Mouse (Mus musculus): ENCODE results near the gene Pip4k2c. TPM values are rescaled to one million over a fixed set of nuclear protein-coding genes. Genes with fewer than 3 reads are reported as not detected.

Pip4k2c gene
- 8.8 TPM for polyA plus RNA-seq (2014; fragmentation: Illumina TruSeq; extraction: RNeasy Lipid Tissue Mini Kit (QIAGEN cat#74804); ENCODE audit: low replicate concordance)

DNA sequence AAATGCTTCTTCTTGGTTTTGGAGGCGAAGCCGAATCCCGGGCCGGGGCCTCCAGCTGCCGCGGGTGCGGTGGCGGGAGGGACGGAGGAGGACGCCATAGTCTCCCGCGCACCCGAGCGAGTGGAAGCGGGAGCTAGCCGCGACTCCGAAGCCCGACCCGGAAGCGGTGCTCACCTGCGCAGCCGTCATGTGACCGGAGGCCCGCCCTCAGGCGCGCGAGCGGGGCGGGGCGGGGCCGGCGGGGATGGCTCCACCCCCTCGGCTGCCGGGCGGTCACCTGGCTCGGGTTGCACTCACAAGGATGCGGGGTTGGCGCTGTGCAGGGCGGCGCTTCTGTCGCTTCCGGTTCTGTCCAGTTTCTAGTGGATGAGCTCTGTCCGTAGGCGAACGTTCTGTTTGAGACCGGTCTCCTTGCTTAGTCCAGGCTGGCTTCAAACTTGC is at the start of gene Pip4k2c:
TSS of gene Pip4k2c (minus strand) at position 172 of the 441 bp plus-strand sequence.

DNA sequence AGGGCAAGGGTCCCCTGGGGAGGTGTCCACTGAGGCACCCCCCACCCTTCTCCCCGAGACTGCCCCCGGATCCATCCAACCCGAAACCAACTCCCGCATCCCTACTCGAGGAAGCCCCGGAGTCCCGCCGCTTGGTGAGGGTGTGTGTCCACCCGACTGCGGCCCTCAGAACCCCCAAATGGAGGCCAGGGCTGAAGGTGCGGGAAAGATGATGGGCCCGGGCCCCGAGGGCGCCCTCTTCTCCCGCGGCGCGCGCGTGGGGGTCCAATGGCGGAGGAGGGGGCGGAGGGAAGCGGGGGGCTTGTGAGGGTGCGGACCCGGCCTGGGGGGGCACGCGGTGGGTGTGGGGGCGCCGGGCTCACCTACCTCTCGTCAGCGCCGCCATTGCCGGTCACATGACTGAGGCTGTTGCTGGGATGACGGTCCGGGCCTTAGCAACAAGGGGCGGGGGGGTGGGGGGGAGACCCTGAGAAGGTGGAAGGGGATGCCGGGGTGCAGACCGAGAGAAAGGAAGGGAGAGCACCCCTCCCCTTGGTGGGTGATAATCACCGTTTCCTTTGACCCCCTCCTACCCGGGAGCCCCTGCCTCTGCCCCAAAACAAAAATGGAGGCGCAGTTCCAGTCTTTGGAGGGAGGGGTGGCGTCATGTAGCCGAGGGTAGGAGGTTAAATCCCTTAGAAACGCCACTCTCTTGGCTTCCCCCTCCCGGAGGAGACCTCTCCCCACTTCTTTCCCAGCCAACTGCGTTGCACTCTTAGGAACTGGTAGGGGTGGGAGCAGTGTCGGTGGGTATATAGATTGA is 15.9 kb downstream of the Pip4k2c start, which contains the start of gene Dtx3:
TSS of gene Dtx3 (minus strand) at position 401 of the 802 bp plus-strand sequence.

DNA sequence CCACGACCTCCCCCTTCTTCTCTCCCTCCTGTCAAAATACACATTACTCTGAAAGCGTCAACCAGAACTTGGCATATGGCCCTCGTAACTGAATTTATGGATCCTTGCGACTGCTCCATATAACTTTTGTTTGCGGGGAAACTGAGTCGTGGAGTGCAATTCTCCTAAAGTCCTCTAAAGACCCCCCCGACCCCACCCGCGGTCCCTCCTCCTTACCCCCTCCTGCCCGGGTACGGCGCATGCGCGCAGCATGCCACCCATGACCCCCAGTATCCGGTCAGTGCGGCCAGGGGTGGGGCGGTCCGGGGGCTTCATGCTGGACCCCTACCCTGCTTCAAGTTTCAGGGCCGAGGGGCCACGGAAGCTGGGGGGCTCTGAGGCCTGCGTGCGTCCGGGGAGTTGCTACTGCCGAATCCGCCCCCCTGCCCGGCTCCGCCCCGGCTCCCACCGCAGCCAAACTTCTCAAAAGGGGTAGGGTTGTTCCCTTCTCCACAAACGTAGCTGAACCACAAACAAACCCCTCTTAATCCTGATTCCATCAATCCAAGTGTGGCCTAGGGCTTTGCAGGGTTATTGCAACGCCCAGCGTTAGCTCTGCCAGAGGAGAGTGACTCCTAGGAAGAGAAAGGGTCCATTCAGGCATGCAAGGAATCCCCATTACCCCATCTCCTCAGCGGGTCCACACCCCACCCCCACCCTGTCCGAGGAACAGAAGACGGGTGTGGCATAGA is 21.6 kb downstream of the Pip4k2c start, which contains the start of gene Arhgef25:
TSS of gene Arhgef25 (minus strand) at position 433 of the 731 bp plus-strand sequence.

DNA sequence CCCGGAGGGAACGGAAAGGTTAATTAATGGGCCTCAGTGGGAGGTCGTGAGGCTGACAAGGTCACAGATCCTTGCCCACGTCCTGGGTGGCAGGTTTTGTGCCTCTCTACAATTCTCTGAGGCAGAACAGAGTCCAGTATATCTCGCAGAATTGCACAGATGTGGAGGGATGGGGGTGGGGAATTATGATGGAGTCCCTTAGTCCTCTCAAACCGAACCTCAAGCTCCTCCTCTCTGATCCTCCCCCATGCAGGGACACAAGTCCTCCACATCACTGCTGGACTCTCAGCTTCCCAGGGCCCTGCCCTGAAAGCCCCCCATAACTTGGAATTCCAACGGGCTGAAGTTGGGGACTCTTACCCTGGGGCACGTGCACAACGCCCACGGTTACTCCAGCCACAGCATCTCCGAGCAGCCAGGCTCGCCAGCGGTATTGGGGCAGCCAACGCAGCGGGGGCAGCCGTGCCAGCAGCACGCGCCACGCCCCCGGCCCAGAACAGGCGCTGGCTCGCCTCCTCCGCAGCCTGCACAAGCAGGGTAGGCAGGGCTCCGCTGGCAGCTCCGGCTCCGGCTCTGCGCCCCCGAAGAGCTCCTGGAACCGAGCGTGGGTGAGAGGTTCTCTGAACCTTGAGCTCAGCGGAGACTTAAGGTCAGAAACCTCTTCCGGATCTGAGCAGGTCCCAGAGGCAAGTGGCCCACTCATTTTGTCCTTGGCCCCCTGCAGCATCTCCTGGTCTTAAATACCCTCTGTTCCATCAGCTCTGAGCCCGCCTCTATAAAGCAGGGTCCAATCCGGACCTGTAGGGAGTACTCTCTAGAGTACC is 31.3 kb downstream of the Pip4k2c start, which contains the start of gene Slc26a10:
TSS of gene Slc26a10 (minus strand) at position 775 of the 824 bp plus-strand sequence.

DNA sequence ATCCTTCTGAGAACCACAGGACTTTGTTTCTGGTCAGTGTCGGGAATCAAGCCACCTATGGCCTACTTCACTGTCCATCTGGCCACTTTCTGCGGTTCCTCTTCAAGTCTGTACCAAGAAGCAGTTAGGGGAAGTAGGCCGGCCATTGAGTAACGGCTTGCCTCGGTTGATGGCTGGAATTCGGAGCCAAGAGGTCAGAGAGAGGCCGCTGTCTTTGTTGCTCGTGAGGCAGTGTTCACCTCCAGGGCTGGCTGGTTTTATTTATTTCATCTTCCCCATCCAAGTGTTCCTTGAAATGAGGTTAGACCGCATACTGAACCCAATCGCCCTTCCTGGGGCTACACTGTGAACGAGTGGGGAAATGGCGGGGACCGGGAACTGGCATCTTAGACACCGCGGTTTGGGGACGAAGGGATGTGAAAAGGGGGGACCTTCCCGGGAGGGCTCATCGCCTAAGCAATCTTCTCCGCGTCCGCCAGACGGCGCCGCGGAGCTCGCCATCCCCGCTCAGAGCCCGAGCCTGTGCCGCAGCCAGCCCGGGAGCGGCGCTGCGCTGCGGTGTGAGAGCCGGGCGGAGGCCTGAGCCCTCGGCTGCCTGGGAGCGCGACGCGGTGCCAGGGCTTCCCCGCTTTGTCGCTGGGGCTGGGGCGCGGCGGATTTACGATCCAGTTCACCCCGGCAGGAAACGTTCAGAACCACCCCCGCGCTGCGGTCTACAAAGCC is 46.6 kb downstream of the Pip4k2c start, which contains the start of gene B4galnt1:
TSS of gene B4galnt1 (plus strand) at position 595 of the 723 bp plus-strand sequence.

Other genes starting within 250 kb of the Pip4k2c start
- 21.1 TPM for gene Ctdsp2, start 232.9 kb downstream of the Pip4k2c start, polyA plus RNA-seq (2014; fragmentation: Illumina TruSeq; extraction: RNeasy Lipid Tissue Mini Kit (QIAGEN cat#74804); ENCODE audit: low replicate concordance)
- gene Avil, start 210.9 kb downstream of the Pip4k2c start, polyA plus RNA-seq (2014; fragmentation: Illumina TruSeq; extraction: RNeasy Lipid Tissue Mini Kit (QIAGEN cat#74804); ENCODE audit: low replicate concordance), result 0.33 TPM
- 7.3 TPM for gene Tsfm, start 180.7 kb downstream of the Pip4k2c start, polyA plus RNA-seq (2014; fragmentation: Illumina TruSeq; extraction: RNeasy Lipid Tissue Mini Kit (QIAGEN cat#74804); ENCODE audit: low replicate concordance)
- 1.5 TPM for gene Mettl1, start 170.2 kb downstream of the Pip4k2c start, polyA plus RNA-seq (2014; fragmentation: Illumina TruSeq; extraction: RNeasy Lipid Tissue Mini Kit (QIAGEN cat#74804); ENCODE audit: low replicate concordance)
- 0.56 TPM for gene Eef1akmt3, start 170.1 kb downstream of the Pip4k2c start, polyA plus RNA-seq (2014; fragmentation: Illumina TruSeq; extraction: RNeasy Lipid Tissue Mini Kit (QIAGEN cat#74804); ENCODE audit: low replicate concordance)
- not detected for gene Cyp27b1, start 163.3 kb downstream of the Pip4k2c start, polyA plus RNA-seq (2014; fragmentation: Illumina TruSeq; extraction: RNeasy Lipid Tissue Mini Kit (QIAGEN cat#74804); ENCODE audit: low replicate concordance)
- 0.45 TPM for gene March9, start 151.4 kb downstream of the Pip4k2c start, polyA plus RNA-seq (2014; fragmentation: Illumina TruSeq; extraction: RNeasy Lipid Tissue Mini Kit (QIAGEN cat#74804); ENCODE audit: low replicate concordance)
- gene Cdk4, start 148.1 kb downstream of the Pip4k2c start, polyA plus RNA-seq (2014; fragmentation: Illumina TruSeq; extraction: RNeasy Lipid Tissue Mini Kit (QIAGEN cat#74804); ENCODE audit: low replicate concordance), result 7.9 TPM
- 40.0 TPM for gene Tspan31, start 141.3 kb downstream of the Pip4k2c start, polyA plus RNA-seq (2014; fragmentation: Illumina TruSeq; extraction: RNeasy Lipid Tissue Mini Kit (QIAGEN cat#74804); ENCODE audit: low replicate concordance)
- not detected for gene Agap2, start 136.3 kb downstream of the Pip4k2c start, polyA plus RNA-seq (2014; fragmentation: Illumina TruSeq; extraction: RNeasy Lipid Tissue Mini Kit (QIAGEN cat#74804); ENCODE audit: low replicate concordance)
- 7.4 TPM for gene Os9, start 90.5 kb downstream of the Pip4k2c start, polyA plus RNA-seq (2014; fragmentation: Illumina TruSeq; extraction: RNeasy Lipid Tissue Mini Kit (QIAGEN cat#74804); ENCODE audit: low replicate concordance)
- 11.8 TPM for gene B4galnt1, start 46.4 kb downstream of the Pip4k2c start, polyA plus RNA-seq (2014; fragmentation: Illumina TruSeq; extraction: RNeasy Lipid Tissue Mini Kit (QIAGEN cat#74804); ENCODE audit: low replicate concordance)
- not detected for gene Slc26a10, start 30.9 kb downstream of the Pip4k2c start, polyA plus RNA-seq (2014; fragmentation: Illumina TruSeq; extraction: RNeasy Lipid Tissue Mini Kit (QIAGEN cat#74804); ENCODE audit: low replicate concordance)
- 3.9 TPM for gene Arhgef25, start 21.5 kb downstream of the Pip4k2c start, polyA plus RNA-seq (2014; fragmentation: Illumina TruSeq; extraction: RNeasy Lipid Tissue Mini Kit (QIAGEN cat#74804); ENCODE audit: low replicate concordance)
- 0.56 TPM for gene Dtx3, start 15.9 kb downstream of the Pip4k2c start, polyA plus RNA-seq (2014; fragmentation: Illumina TruSeq; extraction: RNeasy Lipid Tissue Mini Kit (QIAGEN cat#74804); ENCODE audit: low replicate concordance)
- 1.0 TPM for gene Kif5a, start 51.8 kb upstream of the Pip4k2c start, polyA plus RNA-seq (2014; fragmentation: Illumina TruSeq; extraction: RNeasy Lipid Tissue Mini Kit (QIAGEN cat#74804); ENCODE audit: low replicate concordance)
- gene Dctn2, start 54.8 kb upstream of the Pip4k2c start, polyA plus RNA-seq (2014; fragmentation: Illumina TruSeq; extraction: RNeasy Lipid Tissue Mini Kit (QIAGEN cat#74804); ENCODE audit: low replicate concordance), result 15.2 TPM
- 2.0 TPM for gene Mbd6, start 77.4 kb upstream of the Pip4k2c start, polyA plus RNA-seq (2014; fragmentation: Illumina TruSeq; extraction: RNeasy Lipid Tissue Mini Kit (QIAGEN cat#74804); ENCODE audit: low replicate concordance)
- gene Mars, start 100.2 kb upstream of the Pip4k2c start, polyA plus RNA-seq (2014; fragmentation: Illumina TruSeq; extraction: RNeasy Lipid Tissue Mini Kit (QIAGEN cat#74804); ENCODE audit: low replicate concordance), result 7.2 TPM
- 1.1 TPM for gene Arhgap9, start 110.4 kb upstream of the Pip4k2c start, polyA plus RNA-seq (2014; fragmentation: Illumina TruSeq; extraction: RNeasy Lipid Tissue Mini Kit (QIAGEN cat#74804); ENCODE audit: low replicate concordance)
- gene Gli1, start 130.4 kb upstream of the Pip4k2c start, polyA plus RNA-seq (2014; fragmentation: Illumina TruSeq; extraction: RNeasy Lipid Tissue Mini Kit (QIAGEN cat#74804); ENCODE audit: low replicate concordance), result 0.11 TPM
- not detected for gene Inhbe, start 142.8 kb upstream of the Pip4k2c start, polyA plus RNA-seq (2014; fragmentation: Illumina TruSeq; extraction: RNeasy Lipid Tissue Mini Kit (QIAGEN cat#74804); ENCODE audit: low replicate concordance)
- gene Inhbc, start 158.8 kb upstream of the Pip4k2c start, polyA plus RNA-seq (2014; fragmentation: Illumina TruSeq; extraction: RNeasy Lipid Tissue Mini Kit (QIAGEN cat#74804); ENCODE audit: low replicate concordance), result not detected
- gene R3hdm2, start 168.7 kb upstream of the Pip4k2c start, polyA plus RNA-seq (2014; fragmentation: Illumina TruSeq; extraction: RNeasy Lipid Tissue Mini Kit (QIAGEN cat#74804); ENCODE audit: low replicate concordance), result 116 TPM

All from small intestine, adult 10 weeks (tissue).